Mouse (Mus musculus) heart, postnatal 4 days (tissue): ENCODE results near the gene 0610040J01Rik. TPM values are rescaled to one million over a fixed set of nuclear protein-coding genes. Genes with fewer than 3 reads are reported as not detected.

Source experiments
- total RNA-seq, 2 experiments: library from RNA; stranded (reverse); gene quantifications; 2 replicates each; pipeline ENCODE4 v1.2.3; 2021

The 0610040J01Rik gene
- total RNA-seq, 2 experiments from 2014 or later: 0.64 to 0.77 TPM

Other genes with a start within 250 kb of the 0610040J01Rik start
- gene Nwd2, start 163.3 kb upstream of the 0610040J01Rik start, total RNA-seq: not detected
- gene Rell1, start 156.5 kb downstream of the 0610040J01Rik start, total RNA-seq: 10 to 100 TPM; 18.9 to 20.1 TPM